Mouse (Mus musculus): ENCODE results near the gene Mptx2. TPM values are rescaled to one million over a fixed set of nuclear protein-coding genes. Genes with fewer than 3 reads are reported as not detected.

Gene Mptx2
- total RNA-seq (2014; rRNA removed; ENCODE audit: low replicate concordance), result not detected in 2 replicates
- polyA plus RNA-seq (2015; fragmentation: Nextera tagmentation; extraction: Ambion mirVana), result not detected in 2 replicates

DNA sequence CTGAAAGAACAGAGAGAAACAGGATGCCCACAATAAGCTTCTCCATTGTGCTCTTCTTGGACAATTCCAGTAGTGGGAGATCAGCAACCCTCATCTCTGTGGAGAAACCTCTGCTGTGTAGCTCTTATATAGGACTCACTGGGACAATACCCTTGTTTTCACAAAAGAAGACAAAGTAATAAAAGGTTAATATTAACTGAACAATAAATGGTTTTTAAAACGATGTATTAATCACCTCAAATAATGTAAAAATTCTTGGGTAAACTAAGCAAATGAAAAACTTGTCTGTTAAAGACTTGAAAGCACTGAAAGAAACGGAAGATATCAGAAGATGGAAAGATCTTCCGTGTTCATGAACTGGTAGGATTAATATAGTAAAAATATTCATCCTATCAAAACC is at the start of gene Mptx2:
Gene Mptx2, minus strand, starts transcription at position 101 of the 400 bp plus-strand sequence.
- no peaks in the 10 kb centered on the region for H3K36me3 ChIP-seq (replicated peaks; ENCODE audit: control insufficient read depth, insufficient read depth, low read length)
- H3K4me1 ChIP-seq (ENCODE audit: control insufficient read depth, insufficient read depth), result no peaks in the 10 kb centered on the region
- DNase-seq (ENCODE audit: low spot score), result no peak
- no peak within 1 kb of the TSS for H3K4me2 ChIP-seq (ENCODE audit: low read depth, low read length)
- H3K27ac ChIP-seq (ENCODE audit: low read depth), result no peak within 1 kb of the TSS
- H3K27me3 ChIP-seq (ENCODE audit: control insufficient read depth, insufficient read depth, low read length), result no peaks in the 10 kb centered on the region
- no peak for ATAC-seq (ENCODE audit: insufficient read depth, low read depth)
- TF ChIP-seq CTCF (IDR thresholded peaks at IDR 0.05; ENCODE audit: low read depth) (no peak), EP300 (IDR thresholded peaks at IDR 0.05; ENCODE audit: low read depth) (no peak)
- no peaks in the 10 kb centered on the region for H3K9me3 ChIP-seq (replicated peaks; ENCODE audit: control insufficient read depth, low read length)
- 52% methylated on average over 3 of the region's 3 CpGs for WGBS
- H3K9ac ChIP-seq (replicated peaks; ENCODE audit: low read depth, low read length), result no peak within 1 kb of the TSS
- no peak within 1 kb of the TSS for H3K4me3 ChIP-seq (ENCODE audit: low read depth, low read length)

DNA sequence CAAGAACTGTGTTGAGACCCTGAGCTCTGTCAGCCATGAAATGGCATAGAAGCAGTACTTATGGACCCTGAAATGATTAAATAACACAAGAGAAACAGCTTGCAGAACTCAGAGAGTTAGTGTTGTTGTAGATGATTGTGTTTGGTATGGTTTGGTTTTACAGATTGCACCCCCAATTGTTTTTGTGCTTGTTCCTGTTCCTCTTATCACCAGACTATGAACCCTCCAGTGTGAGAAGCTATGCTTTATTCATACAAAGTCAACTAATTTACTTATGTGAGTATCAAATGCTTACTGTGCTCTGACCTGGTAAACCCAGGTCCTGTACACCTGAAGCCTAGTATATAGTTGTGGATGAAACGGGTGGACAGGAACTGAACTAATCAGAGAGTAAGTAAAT is 49.0 kb upstream of the Mptx2 start:
- no peaks in the 10 kb centered on the region for H3K27me3 ChIP-seq (ENCODE audit: control insufficient read depth, insufficient read depth, low read length)
- no peak overlapping the region for H3K9ac ChIP-seq (replicated peaks; ENCODE audit: low read depth, low read length)
- WGBS, result 67% methylated on average over 1 of the region's 1 CpGs
- TF ChIP-seq EP300 (IDR thresholded peaks at IDR 0.05; ENCODE audit: low read depth) (no peak), CTCF (IDR thresholded peaks at IDR 0.05; ENCODE audit: low read depth) (no peak)
- no peak overlapping the region for H3K4me3 ChIP-seq (ENCODE audit: low read depth, low read length)
- no peak overlapping the region for H3K27ac ChIP-seq (ENCODE audit: low read depth)
- no peaks in the 10 kb centered on the region for H3K36me3 ChIP-seq (replicated peaks; ENCODE audit: control insufficient read depth, insufficient read depth, low read length)
- ATAC-seq (ENCODE audit: insufficient read depth, low read depth), result no peak
- H3K9me3 ChIP-seq (replicated peaks; ENCODE audit: control insufficient read depth, low read length), result no peaks in the 10 kb centered on the region
- H3K4me1 ChIP-seq (ENCODE audit: control insufficient read depth, insufficient read depth), result no peaks in the 10 kb centered on the region
- no peak overlapping the region for H3K4me2 ChIP-seq (ENCODE audit: low read depth, low read length)
- DNase-seq (ENCODE audit: low spot score), result no peak

DNA sequence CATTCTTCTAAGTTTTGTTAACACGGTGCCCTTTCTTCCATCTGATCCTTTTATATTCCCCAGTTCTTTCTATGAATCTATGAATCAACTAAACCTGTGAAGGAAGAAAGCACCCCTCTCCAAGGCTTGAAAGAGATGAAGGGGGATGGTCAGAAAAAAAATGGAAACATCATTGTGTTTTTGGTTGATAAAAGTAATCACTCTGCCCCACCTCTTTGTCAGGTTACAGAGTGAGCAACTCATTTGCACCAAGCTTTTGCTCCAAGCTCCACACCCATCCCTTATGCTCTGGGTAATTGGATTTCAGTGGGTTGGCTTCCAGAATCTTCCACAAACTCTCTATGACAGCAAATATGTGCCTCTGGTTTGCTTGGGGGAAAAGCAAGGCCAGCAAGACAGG is 47.8 kb upstream of the Mptx2 start:
- no peak for DNase-seq (ENCODE audit: low spot score)

DNA sequence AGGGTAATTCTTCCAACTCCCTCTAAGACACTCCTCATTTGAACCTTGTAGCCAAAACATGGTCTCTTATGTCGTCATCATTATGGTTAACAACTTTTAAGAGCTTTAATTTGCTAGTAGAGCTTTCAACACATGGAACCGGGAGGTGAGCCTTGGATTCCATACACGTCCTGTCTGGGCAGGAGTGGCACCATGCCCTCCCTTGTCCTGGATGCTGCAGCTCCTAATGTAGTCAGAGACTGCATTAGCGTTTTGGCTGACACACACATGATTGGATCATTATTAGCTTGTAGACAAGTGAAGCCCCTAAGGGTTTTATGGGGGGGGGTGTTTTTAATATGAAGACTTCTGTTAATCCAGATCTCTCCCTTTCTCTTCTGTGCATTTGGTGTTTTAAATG is 47.4 kb upstream of the Mptx2 start:
- no peak for DNase-seq (ENCODE audit: low spot score)
- no peaks in the 10 kb centered on the region for H3K36me3 ChIP-seq (replicated peaks; ENCODE audit: control insufficient read depth, insufficient read depth, low read length)
- ATAC-seq (ENCODE audit: insufficient read depth, low read depth), result no peak
- no peak for TF ChIP-seq EP300 (IDR thresholded peaks at IDR 0.05; ENCODE audit: low read depth)
- no peak for TF ChIP-seq CTCF (IDR thresholded peaks at IDR 0.05; ENCODE audit: low read depth)
- H3K9ac ChIP-seq (replicated peaks; ENCODE audit: low read depth, low read length), result no peak overlapping the region
- no peak overlapping the region for H3K4me2 ChIP-seq (ENCODE audit: low read depth, low read length)
- no peaks in the 10 kb centered on the region for H3K27me3 ChIP-seq (ENCODE audit: control insufficient read depth, insufficient read depth, low read length)
- no peak overlapping the region for H3K27ac ChIP-seq (ENCODE audit: low read depth)
- no peaks in the 10 kb centered on the region for H3K9me3 ChIP-seq (replicated peaks; ENCODE audit: control insufficient read depth, low read length)
- WGBS, result 44% methylated on average over 4 of the region's 4 CpGs
- no peaks in the 10 kb centered on the region for H3K4me1 ChIP-seq (ENCODE audit: control insufficient read depth, insufficient read depth)
- H3K4me3 ChIP-seq (ENCODE audit: low read depth, low read length), result no peak overlapping the region

More for the DNA sequence above, 47.8 kb upstream of the Mptx2 start:
- H3K9me3 ChIP-seq (replicated peaks; ENCODE audit: control insufficient read depth, low read length), result no peaks in the 10 kb centered on the region
- no peak overlapping the region for H3K4me2 ChIP-seq (ENCODE audit: low read depth, low read length)
- 92% methylated on average over 1 of the region's 1 CpGs for WGBS
- H3K27me3 ChIP-seq (ENCODE audit: control insufficient read depth, insufficient read depth, low read length), result no peaks in the 10 kb centered on the region
- H3K4me3 ChIP-seq (ENCODE audit: low read depth, low read length), result no peak overlapping the region
- H3K4me1 ChIP-seq (ENCODE audit: control insufficient read depth, insufficient read depth), result no peaks in the 10 kb centered on the region
- no peak overlapping the region for H3K27ac ChIP-seq (ENCODE audit: low read depth)
- ATAC-seq (ENCODE audit: insufficient read depth, low read depth), result no peak
- H3K36me3 ChIP-seq (replicated peaks; ENCODE audit: control insufficient read depth, insufficient read depth, low read length), result no peaks in the 10 kb centered on the region
- H3K9ac ChIP-seq (replicated peaks; ENCODE audit: low read depth, low read length), result no peak overlapping the region
- TF ChIP-seq CTCF (IDR thresholded peaks at IDR 0.05; ENCODE audit: low read depth), result no peak
- TF ChIP-seq EP300 (IDR thresholded peaks at IDR 0.05; ENCODE audit: low read depth), result no peak

DNA sequence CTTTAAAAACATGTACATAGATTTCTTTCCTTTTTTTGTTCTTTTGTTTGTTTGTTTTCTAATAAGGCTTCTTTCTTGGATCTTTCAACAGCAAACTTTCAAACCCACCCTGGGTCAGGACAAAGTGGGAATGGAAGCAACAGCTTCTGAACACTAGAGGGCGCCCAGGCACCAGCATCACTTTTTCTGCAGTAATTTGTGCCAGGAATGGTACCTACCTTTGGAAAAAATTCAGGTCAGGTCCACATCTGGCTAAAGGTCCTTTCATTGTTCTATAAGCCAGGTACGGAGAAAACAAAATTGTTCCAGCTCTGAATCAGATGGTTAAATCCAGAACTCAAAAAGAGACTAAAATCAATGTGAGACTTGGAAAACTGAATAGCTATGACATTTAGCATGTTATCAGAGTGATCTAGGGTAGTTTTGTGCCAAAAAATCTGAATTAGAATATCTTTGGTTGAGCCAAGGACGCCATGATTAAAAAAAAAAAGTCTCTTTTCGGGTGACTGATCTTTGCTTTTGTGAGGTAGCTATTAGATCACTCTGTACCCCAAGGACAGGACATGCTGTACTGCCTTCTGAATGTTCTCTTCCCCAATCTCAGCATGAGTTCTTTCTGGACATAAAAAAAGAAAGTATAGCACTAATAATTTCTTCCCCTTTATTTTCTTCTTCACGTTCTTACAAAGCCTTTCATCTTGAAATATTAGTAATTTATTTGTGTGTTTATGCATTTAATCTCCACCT is 46.4 kb upstream of the Mptx2 start:
- Histone ChIP-seq H3K27ac (ENCODE audit: low read depth) (no peak overlapping the region), H3K27me3 (ENCODE audit: control insufficient read depth, insufficient read depth, low read length) (no peaks in the 10 kb centered on the region), H3K9ac (replicated peaks; ENCODE audit: low read depth, low read length) (no peak overlapping the region), H3K9me3 (replicated peaks; ENCODE audit: control insufficient read depth, low read length) (no peaks in the 10 kb centered on the region), H3K36me3 (replicated peaks; ENCODE audit: control insufficient read depth, insufficient read depth, low read length) (no peaks in the 10 kb centered on the region), H3K4me2 (ENCODE audit: low read depth, low read length) (no peak overlapping the region), H3K4me3 (ENCODE audit: low read depth, low read length) (no peak overlapping the region), H3K4me1 (ENCODE audit: control insufficient read depth, insufficient read depth) (no peaks in the 10 kb centered on the region)
- no peak for ATAC-seq (ENCODE audit: insufficient read depth, low read depth)
- DNase-seq (ENCODE audit: low spot score), result no peak
- 16% methylated on average over 5 of the region's 5 CpGs for WGBS
- peak; percentile 64 for TF ChIP-seq CTCF (IDR thresholded peaks at IDR 0.05; ENCODE audit: low read depth)
- no peak for TF ChIP-seq EP300 (IDR thresholded peaks at IDR 0.05; ENCODE audit: low read depth)

DNA sequence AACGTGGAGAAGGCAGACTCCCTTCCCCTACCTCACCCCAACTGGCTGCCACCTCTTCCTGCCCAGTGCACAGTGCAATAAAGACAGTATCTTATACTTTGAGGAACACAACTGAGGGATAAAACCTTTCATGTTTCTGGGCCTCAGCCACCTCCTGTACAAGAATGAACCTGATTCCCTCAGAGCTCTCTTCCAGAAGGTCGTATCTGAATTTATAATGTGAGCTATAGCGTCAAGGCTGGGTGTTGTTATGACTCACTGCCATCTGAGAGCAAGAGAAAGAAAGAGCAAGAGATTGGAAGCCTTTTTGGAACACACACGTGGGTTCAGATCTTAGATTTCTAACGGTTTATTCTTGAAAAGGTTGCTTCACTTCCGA is 44.7 kb upstream of the Mptx2 start:
- ATAC-seq (ENCODE audit: insufficient read depth, low read depth), result no peak
- no peaks in the 10 kb centered on the region for H3K27me3 ChIP-seq (ENCODE audit: control insufficient read depth, insufficient read depth, low read length)
- no peaks in the 10 kb centered on the region for H3K36me3 ChIP-seq (replicated peaks; ENCODE audit: control insufficient read depth, insufficient read depth, low read length)
- no peak overlapping the region for H3K9ac ChIP-seq (replicated peaks; ENCODE audit: low read depth, low read length)
- no peak overlapping the region for H3K27ac ChIP-seq (ENCODE audit: low read depth)
- H3K4me3 ChIP-seq (ENCODE audit: low read depth, low read length), result no peak overlapping the region
- no peak for DNase-seq (ENCODE audit: low spot score)
- no peak overlapping the region for H3K4me2 ChIP-seq (ENCODE audit: low read depth, low read length)
- WGBS, result 58% methylated on average over 6 of the region's 6 CpGs
- H3K4me1 ChIP-seq (ENCODE audit: control insufficient read depth, insufficient read depth), result no peaks in the 10 kb centered on the region
- no peak for TF ChIP-seq EP300 (IDR thresholded peaks at IDR 0.05; ENCODE audit: low read depth)
- TF ChIP-seq CTCF (IDR thresholded peaks at IDR 0.05; ENCODE audit: low read depth), result no peak
- H3K9me3 ChIP-seq (replicated peaks; ENCODE audit: control insufficient read depth, low read length), result no peaks in the 10 kb centered on the region
